Mouse (Mus musculus): Measurements from ENCODE around the gene B4gat1. TPM values are rescaled to one million over a fixed set of nuclear protein-coding genes. Genes with fewer than 3 reads are reported as not detected.
A peak's percentile ranks its signal among the peaks of the same experiment; 100 is the strongest.
"Not testable (repeated sequence)": the region's sequence is repeated elsewhere in the genome, so short reads cannot be mapped to it uniquely, and the experiment has no call there.

The B4gat1 gene
- polyA plus RNA-seq, 1 experiment from 2014 or later, result 44.8 TPM

GRCm38 (mm10) chr19:4999445-5000140 lies 39.0 kb upstream of the B4gat1 start:
- H3K4me3 ChIP-seq (ENCODE audit: low read length), result no peak overlapping the region
- no peak overlapping the region for H3K9ac ChIP-seq (ENCODE audit: low read depth, low read length)
- H3K4me1 ChIP-seq (ENCODE audit: control insufficient read depth, insufficient read depth, low read length), result peaks cover 7% of the 10 kb centered on the region; the same call in 1 of the 2 replicates
- H3K27me3 ChIP-seq (ENCODE audit: control insufficient read depth, insufficient read depth, low read length), result no peaks in the 10 kb centered on the region
- no peak overlapping the region for H3K4me2 ChIP-seq (replicated peaks; ENCODE audit: low read depth, low read length)
- no peak for ATAC-seq (ENCODE audit: low FRiP score, low TSS enrichment)
- no peak overlapping the region for H3K27ac ChIP-seq (ENCODE audit: low read depth, low read length)
- 71% methylated on average over 6 of the region's 6 CpGs for WGBS
- H3K9me3 ChIP-seq (ENCODE audit: control insufficient read depth, low read length), result no peaks in the 10 kb centered on the region
- no peaks in the 10 kb centered on the region for H3K36me3 ChIP-seq (ENCODE audit: control insufficient read depth, insufficient read depth, low read length)

- H3K27ac ChIP-seq (ENCODE audit: low read depth, low read length), result no peak overlapping the region
- 1% methylated on average over 39 of the region's 39 CpGs for WGBS
- peak; percentile 94 for ATAC-seq (ENCODE audit: low FRiP score, low TSS enrichment)
These were observed 36.8 kb upstream of the B4gat1 start for GRCm38 (mm10) chr19:5001666-5002406.

GRCm38 (mm10) chr19:5003644-5004043 lies 35.0 kb upstream of the B4gat1 start:
- not testable (repeated sequence) for H3K4me3 ChIP-seq (ENCODE audit: low read length); H3K36me3 ChIP-seq (ENCODE audit: control insufficient read depth, insufficient read depth, low read length); ATAC-seq (ENCODE audit: low FRiP score, low TSS enrichment); H3K27me3 ChIP-seq (ENCODE audit: control insufficient read depth, insufficient read depth, low read length); H3K9me3 ChIP-seq (ENCODE audit: control insufficient read depth, low read length); H3K9ac ChIP-seq (ENCODE audit: low read depth, low read length); H3K4me1 ChIP-seq (ENCODE audit: control insufficient read depth, insufficient read depth, low read length); H3K27ac ChIP-seq (ENCODE audit: low read depth, low read length); H3K4me2 ChIP-seq (replicated peaks; ENCODE audit: low read depth, low read length)
- 63% methylated on average over 2 of the region's 2 CpGs for WGBS

More at GRCm38 (mm10) chr19:5001666-5002406, 36.8 kb upstream of the B4gat1 start:
- Histone ChIP-seq H3K27me3 (ENCODE audit: control insufficient read depth, insufficient read depth, low read length) (no peaks in the 10 kb centered on the region), H3K4me2 (replicated peaks; ENCODE audit: low read depth, low read length) (peak overlapping the region; percentile 42), H3K9me3 (ENCODE audit: control insufficient read depth, low read length) (peaks cover 8% of the 10 kb centered on the region; the same call in 1 of the 2 replicates), H3K36me3 (ENCODE audit: control insufficient read depth, insufficient read depth, low read length) (no peaks in the 10 kb centered on the region), H3K4me1 (ENCODE audit: control insufficient read depth, insufficient read depth, low read length) (peaks cover 7% of the 10 kb centered on the region; the same call in 1 of the 2 replicates), H3K9ac (ENCODE audit: low read depth, low read length) (no peak overlapping the region), H3K4me3 (ENCODE audit: low read length) (peak overlapping the region; percentile 21)

- 71% methylated on average over 4 of the region's 4 CpGs for WGBS
- no peak overlapping the region for H3K4me2 ChIP-seq (replicated peaks; ENCODE audit: low read depth, low read length)
- H3K27me3 ChIP-seq (ENCODE audit: control insufficient read depth, insufficient read depth, low read length), result no peaks in the 10 kb centered on the region
- H3K27ac ChIP-seq (ENCODE audit: low read depth, low read length), result no peak overlapping the region
- H3K9ac ChIP-seq (ENCODE audit: low read depth, low read length), result no peak overlapping the region
- no peak for ATAC-seq (ENCODE audit: low FRiP score, low TSS enrichment)
- H3K36me3 ChIP-seq (ENCODE audit: control insufficient read depth, insufficient read depth, low read length), result no peaks in the 10 kb centered on the region
- peaks cover 8% of the 10 kb centered on the region; the same call in 1 of the 2 replicates for H3K9me3 ChIP-seq (ENCODE audit: control insufficient read depth, low read length)
- no peak overlapping the region for H3K4me3 ChIP-seq (ENCODE audit: low read length)
- peaks cover 7% of the 10 kb centered on the region; the same call in 1 of the 2 replicates for H3K4me1 ChIP-seq (ENCODE audit: control insufficient read depth, insufficient read depth, low read length)
These were observed 33.7 kb upstream of the B4gat1 start for GRCm38 (mm10) chr19:5004925-5005324.

GRCm38 (mm10) chr19:5013138-5013537 lies 25.5 kb upstream of the B4gat1 start:
- ATAC-seq (ENCODE audit: low FRiP score, low TSS enrichment), result no peak
- 0 out of 2 replicates have a peak, but pooled peaks cover 2% of the 10 kb centered on the region for H3K27me3 ChIP-seq (ENCODE audit: control insufficient read depth, insufficient read depth, low read length)
- no peak overlapping the region for H3K27ac ChIP-seq (ENCODE audit: low read depth, low read length)
- H3K9me3 ChIP-seq (ENCODE audit: control insufficient read depth, low read length), result no peaks in the 10 kb centered on the region
- peaks cover 8% of the 10 kb centered on the region; the same call in 1 of the 2 replicates for H3K4me1 ChIP-seq (ENCODE audit: control insufficient read depth, insufficient read depth, low read length)
- no peak overlapping the region for H3K4me3 ChIP-seq (ENCODE audit: low read length)
- H3K4me2 ChIP-seq (replicated peaks; ENCODE audit: low read depth, low read length), result no peak overlapping the region
- WGBS, result 59% methylated on average over 8 of the region's 8 CpGs
- H3K9ac ChIP-seq (ENCODE audit: low read depth, low read length), result no peak overlapping the region
- H3K36me3 ChIP-seq (ENCODE audit: control insufficient read depth, insufficient read depth, low read length), result no peaks in the 10 kb centered on the region

- peaks cover 8% of the 10 kb centered on the region; the same call in 1 of the 2 replicates for H3K4me1 ChIP-seq (ENCODE audit: control insufficient read depth, insufficient read depth, low read length)
- no peaks in the 10 kb centered on the region for H3K36me3 ChIP-seq (ENCODE audit: control insufficient read depth, insufficient read depth, low read length)
- H3K27ac ChIP-seq (ENCODE audit: low read depth, low read length), result no peak overlapping the region
- WGBS, result 20% methylated on average over 8 of the region's 8 CpGs
- no peak overlapping the region for H3K4me2 ChIP-seq (replicated peaks; ENCODE audit: low read depth, low read length)
- no peak for ATAC-seq (ENCODE audit: low FRiP score, low TSS enrichment)
- H3K9ac ChIP-seq (ENCODE audit: low read depth, low read length), result no peak overlapping the region
- no peak overlapping the region for H3K4me3 ChIP-seq (ENCODE audit: low read length)
- no peaks in the 10 kb centered on the region for H3K9me3 ChIP-seq (ENCODE audit: control insufficient read depth, low read length)
- 0 out of 2 replicates have a peak, but pooled peaks cover 2% of the 10 kb centered on the region for H3K27me3 ChIP-seq (ENCODE audit: control insufficient read depth, insufficient read depth, low read length)
These were observed 23.6 kb upstream of the B4gat1 start for GRCm38 (mm10) chr19:5014961-5015398.

- Histone ChIP-seq H3K4me3 (ENCODE audit: low read length) (no peak overlapping the region), H3K36me3 (ENCODE audit: control insufficient read depth, insufficient read depth, low read length) (no peaks in the 10 kb centered on the region), H3K27ac (ENCODE audit: low read depth, low read length) (peak overlapping the region; percentile 60; the same call in 1 of the 2 replicates), H3K27me3 (ENCODE audit: control insufficient read depth, insufficient read depth, low read length) (no peaks in the 10 kb centered on the region), H3K4me1 (ENCODE audit: control insufficient read depth, insufficient read depth, low read length) (peaks cover 8% of the 10 kb centered on the region; the same call in 1 of the 2 replicates), H3K4me2 (replicated peaks; ENCODE audit: low read depth, low read length) (0 out of 2 replicates have a peak overlapping the region, but pooled peaks have one; percentile 4), H3K9ac (ENCODE audit: low read depth, low read length) (0 out of 2 replicates have a peak overlapping the region, but pooled peaks have one; percentile 24), H3K9me3 (ENCODE audit: control insufficient read depth, low read length) (no peaks in the 10 kb centered on the region)
- WGBS, result 32% methylated on average over 10 of the region's 10 CpGs
- ATAC-seq (ENCODE audit: low FRiP score, low TSS enrichment), result peak; percentile 51; the same call in 1 of the 2 replicates
These were observed 22.3 kb upstream of the B4gat1 start for GRCm38 (mm10) chr19:5016221-5016742.

GRCm38 (mm10) chr19:5016782-5017181 lies 21.8 kb upstream of the B4gat1 start:
- H3K36me3 ChIP-seq (ENCODE audit: control insufficient read depth, insufficient read depth, low read length), result no peaks in the 10 kb centered on the region
- WGBS, result 27% methylated on average over 12 of the region's 12 CpGs
- H3K27me3 ChIP-seq (ENCODE audit: control insufficient read depth, insufficient read depth, low read length), result no peaks in the 10 kb centered on the region
- peak overlapping the region; percentile 60; the same call in 1 of the 2 replicates for H3K27ac ChIP-seq (ENCODE audit: low read depth, low read length)
- H3K4me2 ChIP-seq (replicated peaks; ENCODE audit: low read depth, low read length), result 0 out of 2 replicates have a peak overlapping the region, but pooled peaks have one; percentile 4
- no peak for ATAC-seq (ENCODE audit: low FRiP score, low TSS enrichment)
- no peaks in the 10 kb centered on the region for H3K9me3 ChIP-seq (ENCODE audit: control insufficient read depth, low read length)
- 0 out of 2 replicates have a peak overlapping the region, but pooled peaks have one; percentile 24 for H3K9ac ChIP-seq (ENCODE audit: low read depth, low read length)
- no peak overlapping the region for H3K4me3 ChIP-seq (ENCODE audit: low read length)
- peaks cover 8% of the 10 kb centered on the region; the same call in 1 of the 2 replicates for H3K4me1 ChIP-seq (ENCODE audit: control insufficient read depth, insufficient read depth, low read length)

Measured in kidney, embryonic 14.5 days (tissue).